In genomic region chr14:14309416-14309815, GRCm38 (mm10) we compare ENCODE assay signal across 23 mouse cellular contexts. TPM values are rescaled to one million over a fixed set of nuclear protein-coding genes. Genes with fewer than 3 reads are reported as not detected.
DNase-seq lines count a peak whose midpoint lies in the region; ATAC-seq and TF ChIP-seq lines count a peak whose summit lies in the region.
"Had no signal": no experiment of that assay in that cellular context is flagged by ENCODE, and none has a peak within 500 bp of the region (broad histone marks: within the 10 kb centered on the region; RNA-seq: fewer than 3 reads in every experiment).

No protein-coding gene starts in this region.

- no peak overlapping the region for H3K27ac ChIP-seq in embryonic facial prominence, embryonic 13.5 days
- H3K27ac ChIP-seq in embryonic facial prominence, embryonic 10.5 days (replicated peaks), result no peak overlapping the region
- no peak overlapping the region for H3K27ac ChIP-seq in hindbrain, embryonic 15.5 days (replicated peaks)
- no peak overlapping the region for H3K27ac ChIP-seq in hindbrain, embryonic 16.5 days (ENCODE audit: low read depth, low read length)
- no peak overlapping the region for H3K27ac ChIP-seq in midbrain, embryonic 15.5 days
- no peak overlapping the region for H3K27ac ChIP-seq in midbrain, embryonic 16.5 days (ENCODE audit: low read length)
- H3K27ac ChIP-seq in neural tube, embryonic 15.5 days (replicated peaks), result no peak overlapping the region
- no peak overlapping the region for H3K27ac ChIP-seq in gastrocnemius, adult 2 months
- H3K27ac ChIP-seq: forebrain, embryonic 15.5 days; hindbrain, postnatal 0 days; kidney, postnatal 0 days; left cerebral cortex, adult 2 months had no signal

- H3K4me2 ChIP-seq in embryonic facial prominence, embryonic 13.5 days, result 0 out of 2 replicates have a peak overlapping the region, but pooled peaks have one; percentile 22
- H3K4me2 ChIP-seq in hindbrain, embryonic 15.5 days, result peak overlapping the region; percentile 13; the same call in 1 of the 2 replicates
- no peak overlapping the region for H3K4me2 ChIP-seq in hindbrain, embryonic 16.5 days (ENCODE audit: low read length)
- H3K4me2 ChIP-seq in midbrain, embryonic 15.5 days, result no peak overlapping the region
- H3K4me2 ChIP-seq in midbrain, embryonic 16.5 days (ENCODE audit: low read length), result no peak overlapping the region
- H3K4me2 ChIP-seq in neural tube, embryonic 15.5 days, result peak overlapping the region; percentile 33; the same call in 1 of the 2 replicates
- H3K4me2 ChIP-seq: forebrain, embryonic 15.5 days had no signal

- H3K9ac ChIP-seq in embryonic facial prominence, embryonic 13.5 days, result no peak overlapping the region
- no peak overlapping the region for H3K9ac ChIP-seq in hindbrain, embryonic 15.5 days
- no peak overlapping the region for H3K9ac ChIP-seq in hindbrain, embryonic 16.5 days (ENCODE audit: low read depth, low read length)
- no peak overlapping the region for H3K9ac ChIP-seq in midbrain, embryonic 15.5 days
- H3K9ac ChIP-seq in midbrain, embryonic 16.5 days (ENCODE audit: low read depth, low read length), result no peak overlapping the region
- H3K9ac ChIP-seq in neural tube, embryonic 15.5 days (replicated peaks), result no peak overlapping the region
- H3K9ac ChIP-seq: forebrain, embryonic 15.5 days had no signal

- H3K9me3 ChIP-seq in embryonic facial prominence, embryonic 13.5 days, result no peaks in the 10 kb centered on the region
- peaks cover 4% of the 10 kb centered on the region; the same call in 1 of the 2 replicates for H3K9me3 ChIP-seq in embryonic facial prominence, embryonic 10.5 days
- no peaks in the 10 kb centered on the region for H3K9me3 ChIP-seq in hindbrain, embryonic 15.5 days
- no peaks in the 10 kb centered on the region for H3K9me3 ChIP-seq in hindbrain, embryonic 16.5 days (ENCODE audit: control insufficient read depth, low read length)
- no peaks in the 10 kb centered on the region for H3K9me3 ChIP-seq in midbrain, embryonic 15.5 days
- no peaks in the 10 kb centered on the region for H3K9me3 ChIP-seq in midbrain, embryonic 16.5 days (replicated peaks; ENCODE audit: control insufficient read depth, low read length, poor library complexity, severe bottlenecking)
- H3K9me3 ChIP-seq in neural tube, embryonic 15.5 days (replicated peaks), result no peaks in the 10 kb centered on the region
- H3K9me3 ChIP-seq: forebrain, embryonic 15.5 days had no signal

- H3K36me3 ChIP-seq in embryonic facial prominence, embryonic 13.5 days, result no peaks in the 10 kb centered on the region
- H3K36me3 ChIP-seq in embryonic facial prominence, embryonic 10.5 days (replicated peaks), result no peaks in the 10 kb centered on the region
- H3K36me3 ChIP-seq in hindbrain, embryonic 15.5 days, result no peaks in the 10 kb centered on the region
- H3K36me3 ChIP-seq in hindbrain, embryonic 16.5 days (ENCODE audit: control insufficient read depth, insufficient read depth, low read length), result no peaks in the 10 kb centered on the region
- no peaks in the 10 kb centered on the region for H3K36me3 ChIP-seq in midbrain, embryonic 15.5 days (replicated peaks)
- H3K36me3 ChIP-seq in midbrain, embryonic 16.5 days (ENCODE audit: control insufficient read depth, insufficient read depth, low read length), result no peaks in the 10 kb centered on the region
- H3K36me3 ChIP-seq in neural tube, embryonic 15.5 days, result no peaks in the 10 kb centered on the region
- H3K36me3 ChIP-seq: forebrain, embryonic 15.5 days had no signal

- H3K4me3 ChIP-seq in embryonic facial prominence, embryonic 13.5 days, result no peak overlapping the region
- no peak overlapping the region for H3K4me3 ChIP-seq in embryonic facial prominence, embryonic 10.5 days
- 0 out of 2 replicates have a peak overlapping the region, but pooled peaks have one; percentile 5 for H3K4me3 ChIP-seq in hindbrain, embryonic 15.5 days
- no peak overlapping the region for H3K4me3 ChIP-seq in hindbrain, embryonic 16.5 days (ENCODE audit: low read length)
- 0 out of 2 replicates have a peak overlapping the region, but pooled peaks have one; percentile 0 for H3K4me3 ChIP-seq in midbrain, embryonic 15.5 days
- no peak overlapping the region for H3K4me3 ChIP-seq in midbrain, embryonic 16.5 days (ENCODE audit: low read depth, low read length)
- 0 out of 2 replicates have a peak overlapping the region, but pooled peaks have one; percentile 9 for H3K4me3 ChIP-seq in neural tube, embryonic 15.5 days (replicated peaks)
- H3K4me3 ChIP-seq in gastrocnemius, adult 2 months, result no peak overlapping the region
- H3K4me3 ChIP-seq: left cerebral cortex, adult 2 months had no signal

- intact Hi-C loops in gastrocnemius, adult 2 months (cut with DNase I), result no loop called here

- no peaks in the 10 kb centered on the region for H3K4me1 ChIP-seq in embryonic facial prominence, embryonic 13.5 days
- H3K4me1 ChIP-seq in embryonic facial prominence, embryonic 10.5 days, result no peaks in the 10 kb centered on the region
- no peaks in the 10 kb centered on the region for H3K4me1 ChIP-seq in hindbrain, embryonic 15.5 days (replicated peaks)
- H3K4me1 ChIP-seq in hindbrain, embryonic 16.5 days (ENCODE audit: control insufficient read depth, insufficient read depth, low read depth, low read length), result no peaks in the 10 kb centered on the region
- no peaks in the 10 kb centered on the region for H3K4me1 ChIP-seq in midbrain, embryonic 15.5 days
- H3K4me1 ChIP-seq in midbrain, embryonic 16.5 days (ENCODE audit: control insufficient read depth, insufficient read depth, low read length), result no peaks in the 10 kb centered on the region
- H3K4me1 ChIP-seq in neural tube, embryonic 15.5 days, result no peaks in the 10 kb centered on the region
- H3K4me1 ChIP-seq: forebrain, embryonic 15.5 days had no signal

- TF ChIP-seq CTCF in gastrocnemius, adult 2 months (IDR thresholded peaks at IDR 0.05), result no peak

- H3K27me3 ChIP-seq in embryonic facial prominence, embryonic 13.5 days, result no peaks in the 10 kb centered on the region
- H3K27me3 ChIP-seq in embryonic facial prominence, embryonic 10.5 days (replicated peaks; ENCODE audit: low read depth, poor library complexity, severe bottlenecking), result no peaks in the 10 kb centered on the region
- no peaks in the 10 kb centered on the region for H3K27me3 ChIP-seq in hindbrain, embryonic 15.5 days
- no peaks in the 10 kb centered on the region for H3K27me3 ChIP-seq in hindbrain, embryonic 16.5 days (replicated peaks; ENCODE audit: control insufficient read depth, insufficient read depth, low read length)
- no peaks in the 10 kb centered on the region for H3K27me3 ChIP-seq in midbrain, embryonic 15.5 days (replicated peaks)
- no peaks in the 10 kb centered on the region for H3K27me3 ChIP-seq in midbrain, embryonic 16.5 days (ENCODE audit: control insufficient read depth, insufficient read depth, low read depth, low read length)
- no peaks in the 10 kb centered on the region for H3K27me3 ChIP-seq in neural tube, embryonic 15.5 days (replicated peaks)
- H3K27me3 ChIP-seq: forebrain, embryonic 15.5 days had no signal

- no peak for ATAC-seq in embryonic facial prominence, embryonic 13.5 days (ENCODE audit: insufficient number of reproducible peaks, insufficient read depth, low FRiP score, low TSS enrichment, low read depth)
- no peak for ATAC-seq in hindbrain, embryonic 15.5 days (ENCODE audit: low FRiP score, low read depth)
- no peak for ATAC-seq in hindbrain, embryonic 16.5 days
- no peak for ATAC-seq in midbrain, embryonic 15.5 days (replicated peaks)
- ATAC-seq in midbrain, embryonic 16.5 days, result no peak
- ATAC-seq in neural tube, embryonic 15.5 days (ENCODE audit: low FRiP score), result no peak
- ATAC-seq: forebrain, embryonic 15.5 days; hindbrain, postnatal 0 days had no signal

- 53% methylated on average over 14 of the region's 14 CpGs for WGBS in embryonic facial prominence, embryonic 13.5 days
- 61% methylated on average over 14 of the region's 14 CpGs for WGBS in embryonic facial prominence, embryonic 10.5 days
- WGBS in hindbrain, embryonic 15.5 days, result 66% methylated on average over 14 of the region's 14 CpGs
- 62% methylated on average over 14 of the region's 14 CpGs for WGBS in hindbrain, embryonic 16.5 days
- 56% methylated on average over 14 of the region's 14 CpGs for WGBS in midbrain, embryonic 15.5 days
- 68% methylated on average over 14 of the region's 14 CpGs for WGBS in midbrain, embryonic 16.5 days
- 64% methylated on average over 14 of the region's 14 CpGs for WGBS in neural tube, embryonic 15.5 days

- DNase-seq in embryonic facial prominence, embryonic 10.5 days (ENCODE audit: low spot score), result no peak
- no peak for DNase-seq in gastrocnemius, adult 2 months
- DNase-seq: adrenal gland, postnatal 36 days; B cell, adult 2 months; heart, adult 18-20 months; lung, adult 2 months; thymus, adult 18-20 months had no signal

RNA-seq across cellular contexts. Expression of gene Olfr31, which starts 13.2 kb away (rescaled TPM):
- polyA plus RNA-seq in embryonic facial prominence, embryonic 13.5 days (2015; fragmentation: Nextera tagmentation; extraction: Ambion mirVana), result not detected in 2 replicates
- polyA plus RNA-seq in embryonic facial prominence, embryonic 10.5 days (2016; fragmentation: Nextera tagmentation; extraction: Ambion mirVana), result not detected in 2 replicates
- 0.16 TPM in 1 of 2 replicates, not detected in the other for polyA plus RNA-seq in hindbrain, embryonic 15.5 days (2015; fragmentation: Nextera tagmentation; extraction: Ambion mirVana)
- polyA plus RNA-seq in hindbrain, embryonic 16.5 days (2015; fragmentation: Nextera tagmentation; extraction: Ambion mirVana), result 0.11 TPM in 1 of 2 replicates, not detected in the other
- polyA plus RNA-seq in midbrain, embryonic 15.5 days (2015; fragmentation: Nextera tagmentation; extraction: Ambion mirVana), result 0.04 and 0.12 TPM in 2 replicates
- polyA plus RNA-seq in midbrain, embryonic 16.5 days (2015; fragmentation: Nextera tagmentation; extraction: Ambion mirVana), result 0.22 TPM in 1 of 2 replicates, not detected in the other
- polyA plus RNA-seq in neural tube, embryonic 15.5 days (2015; fragmentation: Nextera tagmentation; extraction: Ambion mirVana), result 0.04 TPM in 1 of 2 replicates, not detected in the other
- total RNA-seq in gastrocnemius, adult 2 months (2021), result not detected
- total RNA-seq: adrenal gland, postnatal 36 days; gastrocnemius, adult 18-20 months; heart, adult 18-20 months; hindbrain, postnatal 0 days; layer of hippocampus, adult 8-10 months; left cerebral cortex, adult 2 months; liver, adult 2 months; megakaryocyte progenitor cell, adult 5-6 weeks; MEL had no signal
- polyA plus RNA-seq: forebrain, embryonic 15.5 days; kidney, postnatal 0 days; liver, adult 2 months; lung, adult 2 months; neural tube, embryonic 14.5 days had no signal

RNA-seq across cellular contexts. Expression of gene Il3ra, which starts 36.7 kb away (rescaled TPM):
- 3.8 and 4.4 TPM in 2 replicates for polyA plus RNA-seq in embryonic facial prominence, embryonic 13.5 days (2015; fragmentation: Nextera tagmentation; extraction: Ambion mirVana)
- 1.8 and 2.2 TPM in 2 replicates for polyA plus RNA-seq in embryonic facial prominence, embryonic 10.5 days (2016; fragmentation: Nextera tagmentation; extraction: Ambion mirVana)
- 2.1 and 2.8 TPM in 2 replicates for polyA plus RNA-seq in hindbrain, embryonic 15.5 days (2015; fragmentation: Nextera tagmentation; extraction: Ambion mirVana)
- 2.3 and 3.0 TPM in 2 replicates for polyA plus RNA-seq in hindbrain, embryonic 16.5 days (2015; fragmentation: Nextera tagmentation; extraction: Ambion mirVana)
- polyA plus RNA-seq in midbrain, embryonic 15.5 days (2015; fragmentation: Nextera tagmentation; extraction: Ambion mirVana), result 2.1 and 4.0 TPM in 2 replicates
- 2.3 and 2.7 TPM in 2 replicates for polyA plus RNA-seq in midbrain, embryonic 16.5 days (2015; fragmentation: Nextera tagmentation; extraction: Ambion mirVana)
- polyA plus RNA-seq in neural tube, embryonic 15.5 days (2015; fragmentation: Nextera tagmentation; extraction: Ambion mirVana), result 2.9 and 4.3 TPM in 2 replicates
- total RNA-seq in gastrocnemius, adult 2 months (2021), result 1 to 10 TPM; 1.5 to 2.5 TPM

Comparison
In these comparisons a context has a peak if more than half of its experiments do, and no peak if none do; other contexts are left out.
1. H3K4me2 ChIP-seq: peak in embryonic facial prominence, embryonic 13.5 days (single experiment), hindbrain, embryonic 15.5 days (single experiment) and neural tube, embryonic 15.5 days (single experiment); none in hindbrain, embryonic 16.5 days (single experiment), midbrain, embryonic 15.5 days (single experiment) and midbrain, embryonic 16.5 days (single experiment).
2. H3K4me3 ChIP-seq: peak in hindbrain, embryonic 15.5 days (single experiment), midbrain, embryonic 15.5 days (single experiment) and neural tube, embryonic 15.5 days (single experiment); none in embryonic facial prominence, embryonic 13.5 days (single experiment), embryonic facial prominence, embryonic 10.5 days (single experiment), hindbrain, embryonic 16.5 days (single experiment), midbrain, embryonic 16.5 days (single experiment) and gastrocnemius, adult 2 months (single experiment).